Comparison of ENCODE assay signal across 8 mouse cellular contexts in the genomic region with DNA sequence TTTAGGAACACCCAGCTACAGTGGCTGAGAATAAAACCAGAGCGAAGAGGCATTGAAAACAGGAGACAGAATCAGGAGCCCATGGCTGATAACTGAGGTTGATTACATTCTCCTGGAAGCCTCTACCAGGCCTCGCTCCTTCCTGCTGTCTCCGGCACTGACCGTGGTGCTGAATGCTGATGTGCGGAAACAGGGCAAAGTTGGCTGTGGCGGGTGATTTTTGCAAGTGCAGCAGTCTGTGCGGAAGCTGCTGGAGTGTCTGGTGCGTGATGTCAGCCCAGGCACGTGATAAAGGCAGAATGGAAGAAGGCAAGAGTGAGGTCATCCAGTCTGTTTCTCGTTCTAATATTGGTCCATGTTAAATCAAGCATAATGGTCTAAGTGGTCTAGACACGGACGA.
DNase-seq lines count a peak whose midpoint lies in the region; ATAC-seq and TF ChIP-seq lines count a peak whose summit lies in the region.

No protein-coding gene starts in this region.

- H3K9me3 ChIP-seq in liver, postnatal 0 days (ENCODE audit: low read length), result no peaks in the 10 kb centered on the region

- H3K27me3 ChIP-seq in liver, postnatal 0 days (ENCODE audit: insufficient read depth, low read length), result no peaks in the 10 kb centered on the region

- no peak for TF ChIP-seq CTCF in liver, postnatal 0 days (IDR thresholded peaks at IDR 0.05; ENCODE audit: low read depth)

- no peak overlapping the region for H3K4me3 ChIP-seq in liver, postnatal 0 days (ENCODE audit: low read depth, low read length)

- 20% methylated on average over 12 of the region's 12 CpGs for WGBS in liver, postnatal 0 days (ENCODE audit: insufficient replicate concordance)

- no peak overlapping the region for H3K4me2 ChIP-seq in liver, postnatal 0 days (ENCODE audit: low read depth, low read length)

- no peaks in the 10 kb centered on the region for H3K4me1 ChIP-seq in liver, postnatal 0 days (ENCODE audit: insufficient read depth)

- ATAC-seq in liver, postnatal 0 days, result no peak
- no peak for ATAC-seq in megakaryocyte, adult 5-6 weeks (ENCODE audit: poor library complexity, severe bottlenecking)

- H3K9ac ChIP-seq in liver, postnatal 0 days (replicated peaks), result no peak overlapping the region

- peak; percentile 43 for DNase-seq in urinary bladder, postnatal 14 days (ENCODE audit: low spot score)
- no peak for DNase-seq in urinary bladder, adult 2 months (ENCODE audit: low spot score)
- peak; percentile 41 for DNase-seq in brain, adult 2 months (ENCODE audit: low read depth, low spot score)
- peak; percentile 73 for DNase-seq in heart, postnatal 4 days
- peak; percentile 56 for DNase-seq in liver, postnatal 0 days
- DNase-seq in testis, postnatal 10 days (ENCODE audit: low spot score), result peak; percentile 75
- DNase-seq in spleen, postnatal 14 days (ENCODE audit: low spot score in 2 of 2), result no peak

- H3K36me3 ChIP-seq in liver, postnatal 0 days (replicated peaks; ENCODE audit: insufficient read depth, low read length), result no peaks in the 10 kb centered on the region

- H3K27ac ChIP-seq in liver, postnatal 0 days (ENCODE audit: low read depth), result no peak overlapping the region

- no peak for TF ChIP-seq EP300 in liver, postnatal 0 days (IDR thresholded peaks at IDR 0.05; ENCODE audit: low read depth)

Comparison
In these comparisons a context has a peak if more than half of its experiments do, and no peak if none do; other contexts are left out.
1. DNase-seq: peak in urinary bladder, postnatal 14 days (single experiment), brain, adult 2 months (single experiment), heart, postnatal 4 days (single experiment), liver, postnatal 0 days (single experiment) and testis, postnatal 10 days (single experiment); none in urinary bladder, adult 2 months (single experiment) and spleen, postnatal 14 days (0 of 2).